Mouse (Mus musculus) midbrain, embryonic 12.5 days (tissue): ENCODE measurements at regions not wholly inside any gene's neighbourhood (a gene's known extent, or its start where the extent isn't known, plus 50 kb on each side); places are given as distances from the start of the nearest gene placed in this dataset.

Experiments used
- ATAC-seq: fragments of 200-750 bp; cut with Nextera tagmentation; 2 replicates; pipeline ENCODE4 v1.8.0; 2017; ENCODE audit warnings: low read depth, moderate TSS enrichment, moderate library complexity; ENCODE audit not compliant: low FRiP score
- H3K27ac ChIP-seq: fragments of 300-500 bp; sonication (generic); replicated peaks from 2 replicates; pipeline ENCODE4 v1.5.1; 2016; ENCODE audit warnings: mild to moderate bottlenecking
- H3K27me3 ChIP-seq: fragments of 300-500 bp; sonication (generic); 2 replicates; pipeline ENCODE4 v1.6.1; 2016; ENCODE audit warnings: mild to moderate bottlenecking
- H3K36me3 ChIP-seq: fragments of 300-500 bp; sonication (generic); 2 replicates; pipeline ENCODE4 v1.6.1; 2016
- H3K4me1 ChIP-seq: fragments of 300-500 bp; sonication (generic); 2 replicates; pipeline ENCODE4 v1.6.1; 2016
- H3K4me2 ChIP-seq: fragments of 300-500 bp; sonication (generic); replicated peaks from 2 replicates; pipeline ENCODE4 v1.6.1; 2016; ENCODE audit warnings: mild to moderate bottlenecking, moderate library complexity
- H3K4me3 ChIP-seq: fragments of 300-500 bp; sonication (generic); 2 replicates; pipeline ENCODE4 v1.5.1; 2016; ENCODE audit warnings: mild to moderate bottlenecking
- H3K9ac ChIP-seq: fragments of 300-500 bp; sonication (generic); replicated peaks from 2 replicates; pipeline ENCODE4 v1.6.1; 2016; ENCODE audit warnings: mild to moderate bottlenecking, moderate library complexity
- H3K9me3 ChIP-seq: fragments of 300-500 bp; sonication (generic); 2 replicates; pipeline ENCODE4 v1.6.1; 2016; ENCODE audit warnings: mild to moderate bottlenecking
- WGBS: fragments of 180-500 bp; shearing (Covaris S2); methylation state at CpG from one replicate; pipeline ENCODE4 v1.1.7; 2016; 5-methylcytosine and 5-hydroxymethylcytosine counted together

DNA sequence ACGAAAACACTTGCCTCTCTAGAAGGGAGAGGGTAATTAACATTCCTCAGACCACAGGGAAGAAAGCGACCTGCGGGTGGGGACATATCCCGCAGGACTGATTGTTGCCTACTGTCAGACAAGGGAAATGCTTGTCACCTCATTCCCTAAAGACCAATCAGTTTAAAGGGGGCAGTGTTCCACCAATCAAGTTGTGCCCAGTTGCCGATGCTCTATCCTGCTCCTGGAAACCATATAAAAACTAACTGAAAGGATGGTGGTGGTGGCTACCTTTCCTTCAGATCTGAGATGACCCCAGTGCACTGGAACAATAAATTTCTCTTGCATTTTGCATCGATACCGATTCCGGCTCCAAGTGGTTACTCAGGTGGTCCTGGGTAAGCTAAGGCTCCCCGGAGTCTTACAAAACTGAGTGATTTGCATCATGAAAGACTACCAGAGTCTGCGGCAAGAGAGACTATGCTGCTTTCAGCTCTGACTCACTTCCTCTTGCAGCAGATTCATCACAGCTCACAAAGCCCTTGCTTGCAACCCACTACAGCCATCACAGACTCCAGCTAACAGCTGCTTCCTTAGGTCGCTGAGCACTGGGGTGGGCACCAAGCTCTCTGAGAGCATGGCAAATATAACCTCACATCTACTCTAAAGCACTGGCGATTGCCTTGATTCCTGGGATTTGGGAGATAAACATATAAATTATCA lies 533.7 kb upstream of the A830018L16Rik start:
- Histone ChIP-seq H3K9me3 (no peaks in the 10 kb centered on the region), H3K9ac (no peak overlapping the region), H3K36me3 (no peaks in the 10 kb centered on the region), H3K4me2 (no peak overlapping the region), H3K4me1 (no peaks in the 10 kb centered on the region), H3K27ac (no peak overlapping the region), H3K27me3 (no peaks in the 10 kb centered on the region), H3K4me3 (no peak overlapping the region)
- ATAC-seq: no peak
- WGBS: 75% methylated on average over 12 of the region's 12 CpGs

DNA sequence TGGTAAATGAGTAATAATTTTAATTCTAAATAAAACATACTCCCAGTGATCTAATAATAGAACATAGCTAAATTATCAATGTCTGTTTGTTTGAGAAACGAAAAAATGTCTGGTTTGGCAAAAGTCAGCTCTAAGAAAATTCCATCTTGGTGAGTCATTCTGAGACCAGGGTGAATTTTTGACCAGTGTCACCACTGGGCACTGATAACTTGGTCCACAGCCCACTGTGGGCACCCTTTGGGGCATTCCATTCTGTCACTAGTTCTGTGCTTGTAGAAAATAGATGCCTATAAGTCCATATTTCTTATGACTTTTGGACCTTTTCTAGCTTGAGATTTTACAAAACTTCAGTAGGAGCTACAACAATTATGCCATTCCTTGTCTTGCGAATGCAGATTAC lies 515.1 kb upstream of the A830018L16Rik start:
- ATAC-seq: no peak
- no peaks in the 10 kb centered on the region for H3K9me3 ChIP-seq
- 84% methylated on average over 2 of the region's 2 CpGs for WGBS

DNA sequence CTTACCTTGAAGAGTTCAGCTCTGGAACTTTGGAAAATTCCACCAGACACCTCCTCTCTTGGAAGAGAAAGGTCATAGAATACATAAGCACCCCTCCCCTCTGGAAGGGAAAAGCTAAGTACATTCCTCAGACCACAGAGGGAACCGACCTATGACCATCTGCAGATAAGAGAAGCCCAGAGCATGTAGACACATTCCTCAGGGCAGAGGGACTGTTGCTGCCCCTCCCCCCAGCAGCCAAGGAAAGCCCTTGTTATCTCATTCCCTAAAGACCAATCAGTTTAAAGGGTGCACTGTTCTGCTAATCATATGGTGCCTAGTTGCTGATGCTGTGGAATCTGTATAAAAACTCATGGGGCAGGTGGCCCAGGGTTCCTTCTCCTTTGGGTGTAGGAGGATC lies 511.2 kb upstream of the A830018L16Rik start:
- no peak for ATAC-seq
- Histone ChIP-seq H3K27ac (no peak overlapping the region), H3K4me3 (no peak overlapping the region), H3K36me3 (no peaks in the 10 kb centered on the region), H3K4me2 (no peak overlapping the region), H3K4me1 (no peaks in the 10 kb centered on the region), H3K9me3 (no peaks in the 10 kb centered on the region), H3K27me3 (no peaks in the 10 kb centered on the region), H3K9ac (no peak overlapping the region)
- 64% methylated on average over 1 of the region's 1 CpGs for WGBS

More for the DNA sequence above, 515.1 kb upstream of the A830018L16Rik start:
- Histone ChIP-seq H3K27ac (no peak overlapping the region), H3K4me1 (no peaks in the 10 kb centered on the region), H3K9ac (no peak overlapping the region), H3K4me2 (no peak overlapping the region), H3K27me3 (no peaks in the 10 kb centered on the region), H3K4me3 (no peak overlapping the region), H3K36me3 (no peaks in the 10 kb centered on the region)

DNA sequence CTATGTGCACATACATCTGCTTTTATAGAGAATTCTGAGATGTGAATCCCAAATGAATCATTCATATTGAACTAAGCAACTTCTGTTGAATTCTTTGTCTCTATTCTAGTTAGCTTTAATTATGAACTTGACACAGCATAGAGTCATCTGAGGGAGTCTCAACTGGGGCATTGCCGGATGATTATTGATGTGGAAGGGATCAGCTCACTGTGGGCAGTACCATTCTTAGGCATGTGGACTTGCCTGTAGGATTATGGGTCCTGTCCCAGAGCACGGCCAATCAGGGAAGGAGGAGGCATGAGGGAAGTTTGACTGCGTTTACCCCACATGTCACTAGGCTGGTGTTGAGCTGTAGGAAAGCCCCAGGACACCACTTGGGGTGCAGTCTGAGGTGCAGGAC lies 493.9 kb upstream of the A830018L16Rik start:
- no peak overlapping the region for H3K4me2 ChIP-seq
- 0 out of 2 replicates have a peak, but pooled peaks have one; percentile 23 for ATAC-seq
- H3K9ac ChIP-seq: no peak overlapping the region
- no peaks in the 10 kb centered on the region for H3K27me3 ChIP-seq
- WGBS: 88% methylated on average over 3 of the region's 3 CpGs
- no peak overlapping the region for H3K27ac ChIP-seq
- H3K4me1 ChIP-seq: no peaks in the 10 kb centered on the region
- H3K9me3 ChIP-seq: no peaks in the 10 kb centered on the region
- H3K4me3 ChIP-seq: no peak overlapping the region
- no peaks in the 10 kb centered on the region for H3K36me3 ChIP-seq

DNA sequence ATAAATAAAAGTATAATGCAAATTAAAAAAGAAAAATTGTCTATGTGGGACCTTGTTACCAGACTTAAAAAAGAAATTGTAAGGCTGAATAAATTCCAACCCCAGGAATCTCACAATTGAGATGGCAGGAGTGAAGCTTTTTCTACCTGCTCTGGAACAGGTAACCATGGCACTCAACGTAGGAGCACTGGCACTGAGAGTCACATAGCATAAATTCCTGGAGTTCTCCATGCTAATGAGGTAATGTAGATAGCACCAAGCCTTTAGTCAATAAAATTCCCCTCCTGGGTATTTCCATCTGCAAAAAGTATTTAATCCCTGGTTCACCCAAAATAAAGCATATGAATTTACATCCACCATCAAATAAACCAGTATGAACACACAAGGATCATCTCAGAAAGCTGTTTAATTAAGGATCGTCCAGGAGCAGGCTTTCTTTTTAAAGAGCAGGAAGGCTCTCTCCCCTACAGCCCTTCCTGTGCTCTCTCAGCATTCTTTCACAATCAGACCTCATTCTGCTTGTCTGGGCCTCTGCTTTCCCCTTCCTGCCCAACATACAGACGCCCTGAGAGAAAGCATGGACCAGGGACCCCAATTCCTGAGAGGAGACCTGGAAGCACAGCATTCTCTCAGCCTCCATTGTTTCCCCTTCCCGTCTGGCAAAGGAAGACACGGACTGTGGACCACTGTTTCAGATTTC lies 481.4 kb upstream of the A830018L16Rik start:
- Histone ChIP-seq H3K9me3 (no peaks in the 10 kb centered on the region), H3K27ac (no peak overlapping the region), H3K27me3 (no peaks in the 10 kb centered on the region), H3K4me2 (no peak overlapping the region), H3K9ac (no peak overlapping the region), H3K36me3 (no peaks in the 10 kb centered on the region), H3K4me3 (no peak overlapping the region), H3K4me1 (no peaks in the 10 kb centered on the region)
- WGBS: 56% methylated on average over 5 of the region's 5 CpGs
- ATAC-seq: no peak

DNA sequence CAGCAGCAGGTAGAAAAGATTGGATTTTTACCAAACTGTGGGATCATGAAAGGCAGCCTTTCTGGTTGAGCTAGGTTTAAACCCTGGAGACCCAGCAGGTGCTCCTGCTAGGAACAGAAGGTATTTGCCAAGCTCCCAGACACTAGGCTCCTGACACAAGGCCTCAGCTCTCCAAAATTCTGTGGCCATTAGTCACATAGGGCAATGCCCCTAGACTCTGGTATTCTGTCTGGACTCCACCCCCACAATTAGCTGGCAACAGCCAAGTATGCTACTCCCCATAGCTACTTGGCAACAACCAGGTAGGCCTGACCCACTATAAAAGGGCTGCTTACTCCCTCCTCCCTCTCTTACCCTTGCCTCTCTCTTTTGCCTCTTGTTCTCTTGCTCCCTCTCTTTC lies 480.7 kb upstream of the A830018L16Rik start:
- Histone ChIP-seq H3K4me2 (no peak overlapping the region), H3K27ac (no peak overlapping the region), H3K36me3 (no peaks in the 10 kb centered on the region), H3K4me3 (no peak overlapping the region), H3K27me3 (no peaks in the 10 kb centered on the region), H3K9ac (no peak overlapping the region), H3K4me1 (0 out of 2 replicates have a peak, but pooled peaks cover 2% of the 10 kb centered on the region), H3K9me3 (no peaks in the 10 kb centered on the region)
- 0 out of 2 replicates have a peak, but pooled peaks have one; percentile 16 for ATAC-seq

DNA sequence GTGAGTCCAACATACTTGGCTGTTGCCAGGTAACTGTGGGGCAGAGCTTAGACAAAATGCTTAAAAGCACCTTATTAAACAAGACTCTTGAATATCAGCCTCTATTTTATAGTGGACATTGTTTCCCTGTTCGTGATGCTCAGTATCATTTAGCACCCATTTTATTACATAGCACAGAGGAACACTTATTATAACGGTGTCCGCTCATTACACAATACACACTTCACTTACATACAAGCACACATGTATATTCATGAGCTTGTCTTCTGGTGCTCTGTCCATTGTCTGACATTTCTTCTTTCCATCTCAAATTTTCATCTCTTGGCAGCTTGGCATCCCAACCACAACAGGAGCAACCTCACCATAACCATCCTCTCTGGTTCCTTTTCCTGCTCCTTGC lies 475.5 kb upstream of the A830018L16Rik start:
- Histone ChIP-seq H3K27me3 (no peaks in the 10 kb centered on the region), H3K36me3 (no peaks in the 10 kb centered on the region)
- WGBS: 62% methylated on average over 3 of the region's 3 CpGs

DNA sequence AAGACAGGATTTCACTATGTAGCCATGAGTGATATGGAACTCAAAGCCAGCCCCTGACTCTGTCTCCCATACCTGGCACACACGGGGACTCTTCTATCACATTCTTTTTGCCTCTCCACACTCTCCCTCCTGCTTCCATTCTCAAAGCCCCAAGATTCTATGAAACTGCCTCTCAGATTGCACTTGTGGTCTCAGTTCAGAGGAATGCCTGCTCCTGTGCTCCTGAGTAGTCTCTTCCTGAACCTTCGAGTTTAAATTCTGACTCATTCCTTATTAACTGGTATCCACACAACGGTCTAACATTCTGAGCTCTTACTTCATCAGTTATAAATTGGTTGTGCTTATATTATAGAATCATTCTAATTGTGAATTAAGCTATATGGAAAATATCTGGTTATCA lies 473.6 kb upstream of the A830018L16Rik start:
- H3K9me3 ChIP-seq: no peaks in the 10 kb centered on the region
- H3K9ac ChIP-seq: no peak overlapping the region
- no peak overlapping the region for H3K27ac ChIP-seq
- ATAC-seq: no peak
- 0 out of 2 replicates have a peak, but pooled peaks cover 4% of the 10 kb centered on the region for H3K4me1 ChIP-seq
- 84% methylated on average over 3 of the region's 3 CpGs for WGBS
- no peaks in the 10 kb centered on the region for H3K27me3 ChIP-seq
- H3K36me3 ChIP-seq: no peaks in the 10 kb centered on the region
- H3K4me3 ChIP-seq: no peak overlapping the region
- no peak overlapping the region for H3K4me2 ChIP-seq

More for the DNA sequence above, 475.5 kb upstream of the A830018L16Rik start:
- ATAC-seq: peak; percentile 57; the same call in 1 of the 2 replicates
- H3K4me2 ChIP-seq: no peak overlapping the region
- H3K4me1 ChIP-seq: 0 out of 2 replicates have a peak, but pooled peaks cover 4% of the 10 kb centered on the region
- no peak overlapping the region for H3K9ac ChIP-seq
- H3K9me3 ChIP-seq: no peaks in the 10 kb centered on the region
- no peak overlapping the region for H3K4me3 ChIP-seq
- H3K27ac ChIP-seq: no peak overlapping the region

DNA sequence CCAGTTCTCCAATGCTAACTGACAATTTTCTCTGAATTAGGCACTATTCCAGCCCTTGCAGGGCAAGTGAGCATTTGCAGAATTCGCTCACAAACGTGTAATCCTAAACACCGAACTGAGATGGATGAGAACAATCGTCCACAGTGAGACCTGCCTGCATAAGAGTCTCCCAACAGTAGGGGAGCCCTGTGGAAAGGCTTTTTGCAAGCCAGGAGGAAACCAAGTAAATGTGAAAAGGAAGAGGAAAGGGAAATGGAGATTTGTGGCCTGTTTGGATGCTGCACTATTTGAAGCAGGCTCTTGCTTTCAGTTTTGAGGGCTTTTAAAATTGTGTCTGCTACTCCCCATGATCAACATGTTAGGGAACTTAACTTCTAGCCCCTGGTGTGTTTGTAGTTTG lies 470.9 kb upstream of the A830018L16Rik start:
- Histone ChIP-seq H3K4me2 (no peak overlapping the region), H3K4me3 (no peak overlapping the region), H3K4me1 (0 out of 2 replicates have a peak, but pooled peaks cover 4% of the 10 kb centered on the region), H3K9ac (no peak overlapping the region), H3K27me3 (no peaks in the 10 kb centered on the region), H3K27ac (no peak overlapping the region), H3K36me3 (no peaks in the 10 kb centered on the region), H3K9me3 (no peaks in the 10 kb centered on the region)
- ATAC-seq: no peak
- WGBS: 47% methylated on average over 4 of the region's 4 CpGs
